Mouse (Mus musculus): ENCODE measurements around the gene Inpp5a. TPM values are rescaled to one million over a fixed set of nuclear protein-coding genes. Genes with fewer than 3 reads are reported as not detected.

Gene Inpp5a
- polyA plus RNA-seq, 1 experiment from 2014 or later: 29.1 TPM

DNA sequence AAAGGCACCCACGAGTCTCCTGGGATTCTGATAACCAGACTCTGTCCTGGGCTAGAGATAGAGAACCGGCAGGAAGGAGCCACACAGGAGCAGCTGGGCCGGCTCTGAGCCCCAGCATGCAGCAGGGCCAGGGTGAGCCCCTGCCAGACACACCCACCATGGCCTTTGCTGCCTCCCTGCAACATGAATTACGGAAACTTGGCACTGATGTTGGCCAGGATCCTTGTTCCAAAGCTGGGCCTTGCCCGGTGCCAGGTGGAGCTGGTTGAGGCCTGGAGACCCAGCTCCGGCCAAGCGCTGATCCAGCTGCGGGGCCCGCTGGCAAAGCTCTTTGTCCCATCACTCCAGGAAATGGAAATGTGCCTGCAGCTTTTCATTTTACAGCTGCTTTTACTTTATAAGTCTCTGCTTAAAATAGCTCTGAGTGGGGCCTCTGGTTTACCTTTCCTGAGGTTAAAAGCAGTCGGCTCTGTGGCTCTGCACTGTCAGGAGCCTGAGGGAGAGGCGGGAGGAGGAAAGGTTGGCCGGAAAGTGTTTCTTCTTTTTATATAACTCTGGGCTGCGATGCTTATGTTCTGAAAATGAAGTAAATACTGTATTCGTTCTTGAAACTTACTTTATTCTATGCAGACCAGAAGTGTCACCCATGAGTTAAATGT is 20.1 kb upstream of the Inpp5a start:
- no peak overlapping the region for H3K4me3 ChIP-seq (ENCODE audit: low read depth, low read length)
- H3K4me2 ChIP-seq (replicated peaks; ENCODE audit: low read depth): no peak overlapping the region
- TF ChIP-seq CTCF (IDR thresholded peaks at IDR 0.05; ENCODE audit: low read depth): no peak
- H3K27ac ChIP-seq (ENCODE audit: low read depth, low read length): peak overlapping the region; percentile 71
- H3K4me1 ChIP-seq (replicated peaks; ENCODE audit: control insufficient read depth, insufficient read depth, low read length): peaks cover 32% of the 10 kb centered on the region
- no peaks in the 10 kb centered on the region for H3K9me3 ChIP-seq (ENCODE audit: control insufficient read depth)
- H3K27me3 ChIP-seq (replicated peaks; ENCODE audit: control insufficient read depth, insufficient read depth, low read length): no peaks in the 10 kb centered on the region
- ATAC-seq: peak; percentile 48
- WGBS: 13% methylated on average over 14 of the region's 14 CpGs
- H3K9ac ChIP-seq (ENCODE audit: low read depth, low read length): peak overlapping the region; percentile 17; the same call in 1 of the 2 replicates
- no peaks in the 10 kb centered on the region for H3K36me3 ChIP-seq (ENCODE audit: control insufficient read depth, insufficient read depth)

DNA sequence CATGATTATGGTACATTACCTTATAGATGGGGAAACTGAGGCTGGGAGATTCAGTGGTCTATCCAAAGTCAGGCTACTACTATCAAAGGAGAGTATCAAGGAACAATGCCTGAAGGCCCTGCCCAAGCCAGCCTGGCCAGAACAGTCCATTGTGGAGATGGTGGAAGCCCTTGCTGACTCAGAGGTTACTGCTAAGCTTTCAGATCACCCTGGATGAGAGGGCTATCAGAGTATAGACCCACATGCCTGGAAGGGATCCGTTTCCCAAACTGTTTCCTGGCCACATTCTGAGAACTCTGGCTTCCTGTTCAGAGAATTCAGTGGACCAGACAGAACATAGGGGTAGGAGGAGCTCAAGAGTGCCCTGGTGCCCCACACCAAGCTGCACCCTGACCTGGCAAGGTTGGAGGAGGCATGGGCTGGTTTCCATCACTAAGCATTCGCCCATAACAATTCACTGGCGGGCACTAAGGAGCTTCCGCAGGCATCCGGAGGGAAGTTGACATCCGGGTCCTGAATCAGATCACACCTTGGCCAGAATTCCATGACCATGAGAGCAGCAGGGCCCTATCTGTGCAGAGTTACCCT is 19.3 kb upstream of the Inpp5a start:
- ATAC-seq: no peak
- H3K27ac ChIP-seq (ENCODE audit: low read depth, low read length): peak overlapping the region; percentile 71; the same call in 1 of the 2 replicates
- peaks cover 26% of the 10 kb centered on the region for H3K4me1 ChIP-seq (replicated peaks; ENCODE audit: control insufficient read depth, insufficient read depth, low read length)
- no peak overlapping the region for H3K9ac ChIP-seq (ENCODE audit: low read depth, low read length)
- no peak overlapping the region for H3K4me3 ChIP-seq (ENCODE audit: low read depth, low read length)
- H3K36me3 ChIP-seq (ENCODE audit: control insufficient read depth, insufficient read depth): no peaks in the 10 kb centered on the region
- H3K9me3 ChIP-seq (ENCODE audit: control insufficient read depth): no peaks in the 10 kb centered on the region
- no peak overlapping the region for H3K4me2 ChIP-seq (replicated peaks; ENCODE audit: low read depth)
- no peaks in the 10 kb centered on the region for H3K27me3 ChIP-seq (replicated peaks; ENCODE audit: control insufficient read depth, insufficient read depth, low read length)
- WGBS: 76% methylated on average over 6 of the region's 6 CpGs
- no peak for TF ChIP-seq CTCF (IDR thresholded peaks at IDR 0.05; ENCODE audit: low read depth)

DNA sequence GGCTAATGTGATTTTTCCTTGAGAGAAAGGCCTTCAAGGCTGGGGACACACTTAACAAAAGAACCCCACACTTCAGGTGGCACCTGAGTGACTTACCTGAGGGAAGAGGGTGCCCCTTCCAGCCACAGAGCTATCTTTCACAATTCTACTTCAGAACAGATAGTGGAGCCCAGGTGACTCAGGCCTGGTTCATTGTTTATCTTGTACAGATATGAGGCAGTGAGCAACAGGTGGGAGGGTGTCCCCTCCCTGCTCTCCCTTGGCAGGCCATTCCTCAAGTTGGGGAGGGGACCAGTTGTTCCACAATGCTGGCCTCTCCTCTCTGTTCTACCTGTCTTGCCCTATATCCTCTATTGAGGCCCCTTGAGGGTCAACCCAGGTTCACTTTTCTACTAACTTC is 17.5 kb upstream of the Inpp5a start:
- Histone ChIP-seq H3K4me1 (replicated peaks; ENCODE audit: control insufficient read depth, insufficient read depth, low read length) (peaks cover 16% of the 10 kb centered on the region), H3K4me2 (replicated peaks; ENCODE audit: low read depth) (no peak overlapping the region), H3K36me3 (ENCODE audit: control insufficient read depth, insufficient read depth) (no peaks in the 10 kb centered on the region), H3K9ac (ENCODE audit: low read depth, low read length) (no peak overlapping the region), H3K4me3 (ENCODE audit: low read depth, low read length) (no peak overlapping the region), H3K9me3 (ENCODE audit: control insufficient read depth) (no peaks in the 10 kb centered on the region), H3K27ac (ENCODE audit: low read depth, low read length) (no peak overlapping the region), H3K27me3 (replicated peaks; ENCODE audit: control insufficient read depth, insufficient read depth, low read length) (no peaks in the 10 kb centered on the region)
- ATAC-seq: peak; percentile 52
- no peak for TF ChIP-seq CTCF (IDR thresholded peaks at IDR 0.05; ENCODE audit: low read depth)

DNA sequence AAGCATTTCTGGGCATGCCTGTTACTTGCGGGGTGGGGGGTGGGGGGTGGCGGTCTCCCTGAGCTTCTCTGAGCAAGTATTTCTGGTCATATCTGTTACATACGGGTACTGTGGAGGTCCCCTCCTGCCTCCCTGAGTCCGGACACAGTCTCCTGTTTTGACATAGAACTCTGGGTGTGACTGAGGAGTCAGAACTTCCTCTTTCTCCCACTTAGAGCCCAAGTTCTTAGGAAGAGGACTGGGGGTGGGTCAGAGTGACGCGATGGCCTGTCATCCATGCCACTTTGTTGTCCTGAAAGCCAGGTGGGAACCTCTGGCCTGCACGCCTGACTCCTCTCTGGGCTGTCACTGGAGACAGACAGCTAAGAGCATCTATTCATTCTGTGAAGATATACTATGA is 11.5 kb upstream of the Inpp5a start:
- TF ChIP-seq CTCF (IDR thresholded peaks at IDR 0.05; ENCODE audit: low read depth): no peak
- WGBS: 83% methylated on average over 7 of the region's 7 CpGs
- Histone ChIP-seq H3K27ac (ENCODE audit: low read depth, low read length) (no peak overlapping the region), H3K4me1 (replicated peaks; ENCODE audit: control insufficient read depth, insufficient read depth, low read length) (no peaks in the 10 kb centered on the region), H3K36me3 (ENCODE audit: control insufficient read depth, insufficient read depth) (no peaks in the 10 kb centered on the region), H3K9me3 (ENCODE audit: control insufficient read depth) (no peaks in the 10 kb centered on the region), H3K4me3 (ENCODE audit: low read depth, low read length) (no peak overlapping the region), H3K27me3 (replicated peaks; ENCODE audit: control insufficient read depth, insufficient read depth, low read length) (no peaks in the 10 kb centered on the region), H3K4me2 (replicated peaks; ENCODE audit: low read depth) (no peak overlapping the region), H3K9ac (ENCODE audit: low read depth, low read length) (no peak overlapping the region)
- no peak for ATAC-seq

DNA sequence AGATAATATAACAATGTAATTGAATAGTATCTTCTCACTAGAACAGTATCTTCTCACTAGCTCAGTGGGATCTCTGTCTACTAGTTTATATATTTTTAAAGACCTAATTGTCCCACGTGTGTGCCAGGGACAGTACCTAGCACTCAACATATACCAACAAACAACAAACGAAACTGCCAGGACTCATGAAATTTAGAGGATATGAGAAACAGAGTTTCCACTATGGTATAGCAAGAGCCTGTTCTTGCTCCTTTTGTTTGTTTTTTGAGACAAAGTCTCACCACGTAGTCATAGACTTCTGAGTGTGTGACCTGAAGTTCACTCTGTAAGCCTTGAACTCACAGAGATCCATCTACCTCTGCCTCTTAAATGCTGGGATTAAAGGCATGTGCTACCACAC is 10.6 kb upstream of the Inpp5a start:
- H3K36me3 ChIP-seq (ENCODE audit: control insufficient read depth, insufficient read depth): no peaks in the 10 kb centered on the region
- H3K9ac ChIP-seq (ENCODE audit: low read depth, low read length): no peak overlapping the region
- H3K27me3 ChIP-seq (replicated peaks; ENCODE audit: control insufficient read depth, insufficient read depth, low read length): no peaks in the 10 kb centered on the region
- 84% methylated on average over 3 of the region's 3 CpGs for WGBS
- H3K4me2 ChIP-seq (replicated peaks; ENCODE audit: low read depth): no peak overlapping the region
- H3K4me3 ChIP-seq (ENCODE audit: low read depth, low read length): no peak overlapping the region
- no peaks in the 10 kb centered on the region for H3K9me3 ChIP-seq (ENCODE audit: control insufficient read depth)
- H3K27ac ChIP-seq (ENCODE audit: low read depth, low read length): no peak overlapping the region
- ATAC-seq: no peak
- H3K4me1 ChIP-seq (replicated peaks; ENCODE audit: control insufficient read depth, insufficient read depth, low read length): no peaks in the 10 kb centered on the region
- no peak for TF ChIP-seq CTCF (IDR thresholded peaks at IDR 0.05; ENCODE audit: low read depth)

DNA sequence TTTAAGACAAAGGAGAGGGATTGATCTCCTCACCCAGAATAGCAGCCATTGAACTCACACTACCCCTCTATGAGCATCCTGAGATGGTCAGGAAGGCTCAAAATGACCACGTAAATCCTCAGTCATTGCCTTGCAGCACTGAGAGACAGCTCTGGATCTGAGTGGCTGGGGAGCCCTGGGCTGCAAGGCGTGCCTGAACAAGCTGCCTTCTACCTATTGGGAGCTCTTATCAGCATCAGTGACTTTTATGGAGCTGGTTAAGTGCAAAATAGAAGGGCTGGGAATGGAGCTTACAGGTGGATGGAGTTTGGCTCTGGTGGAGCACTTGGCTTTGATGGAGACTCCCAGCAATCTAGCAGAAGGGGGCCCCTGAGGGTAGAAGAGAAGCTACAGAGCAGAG is 9.2 kb upstream of the Inpp5a start:
- no peaks in the 10 kb centered on the region for H3K9me3 ChIP-seq (ENCODE audit: control insufficient read depth)
- H3K27ac ChIP-seq (ENCODE audit: low read depth, low read length): no peak overlapping the region
- no peak overlapping the region for H3K4me3 ChIP-seq (ENCODE audit: low read depth, low read length)
- H3K4me1 ChIP-seq (replicated peaks; ENCODE audit: control insufficient read depth, insufficient read depth, low read length): no peaks in the 10 kb centered on the region
- 0 out of 2 replicates have a peak, but pooled peaks have one; percentile 38 for ATAC-seq
- no peak overlapping the region for H3K9ac ChIP-seq (ENCODE audit: low read depth, low read length)
- 37% methylated on average over 2 of the region's 2 CpGs for WGBS
- H3K27me3 ChIP-seq (replicated peaks; ENCODE audit: control insufficient read depth, insufficient read depth, low read length): no peaks in the 10 kb centered on the region
- H3K36me3 ChIP-seq (ENCODE audit: control insufficient read depth, insufficient read depth): no peaks in the 10 kb centered on the region
- H3K4me2 ChIP-seq (replicated peaks; ENCODE audit: low read depth): no peak overlapping the region
- TF ChIP-seq CTCF (IDR thresholded peaks at IDR 0.05; ENCODE audit: low read depth): no peak

Data from intestine, postnatal 0 days (tissue).